Mouse (Mus musculus) lung, adult 2 months (tissue): ENCODE results near the gene Clp1.

Experiments used
- CTCF ChIP-seq: fragments of 200-500 bp; IDR thresholded peaks from 2 replicates; pipeline ENCODE4 v1.5.1; 2011; ENCODE audit warnings: mild to moderate bottlenecking, low read length, control low read depth; ENCODE audit not compliant: insufficient read depth
- POLR2A ChIP-seq: fragments of 200-500 bp; IDR thresholded peaks from 2 replicates; pipeline ENCODE4 v1.6.1; 2011; ENCODE audit warnings: low read depth, mild to moderate bottlenecking, control low read depth, low read length, borderline replicate concordance; ENCODE audit errors: extremely low read depth

GRCm38 (mm10) chr2:84711898-84712297 lies 15.3 kb downstream of the Clp1 start:
- TF ChIP-seq CTCF, result no peak
- TF ChIP-seq POLR2A, result no peak
